Mouse (Mus musculus): ENCODE results near the gene Rps6ka5. TPM values are rescaled to one million over a fixed set of nuclear protein-coding genes. Genes with fewer than 3 reads are reported as not detected.

Rps6ka5 gene
- total and polyA plus RNA-seq, 3 experiments = 0.92 to 3.3 TPM; not detected in 1

DNA sequence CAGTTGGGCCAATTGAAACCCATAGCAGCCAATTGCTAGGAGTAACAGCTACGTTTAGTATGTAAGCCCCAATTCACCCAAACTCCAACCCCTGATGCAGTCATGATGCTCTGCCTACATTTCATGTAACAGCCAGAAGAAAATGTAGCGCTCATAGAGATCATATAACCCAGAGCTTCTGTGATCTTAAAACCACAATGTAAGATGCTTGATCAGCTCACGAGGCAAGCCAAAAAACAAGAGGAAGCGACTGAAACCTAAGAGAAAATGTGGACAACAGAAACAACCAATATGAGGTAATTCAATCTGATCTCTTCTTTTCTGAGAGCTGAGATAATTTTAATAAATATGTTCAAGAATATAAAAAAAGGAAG, 182.6 kb downstream of the Rps6ka5 start:
- Histone ChIP-seq H3K79me2 (ENCODE audit: control insufficient read depth, insufficient read depth, low read length, poor library complexity) (no peaks in the 10 kb centered on the region), H3K27ac (ENCODE audit: control insufficient read depth, low read depth, low read length) (no peak overlapping the region), H3K4me1 (ENCODE audit: control insufficient read depth in 1 of 2, insufficient read depth in 2 of 2, low read length in 2 of 2) (no peaks in the 10 kb centered on the region; a peak in 1 of 4 replicates), H3K9me3 (replicated peaks; ENCODE audit: insufficient read depth, low read length) (no peaks in the 10 kb centered on the region), H3K36me3 (ENCODE audit: control insufficient read depth in 1 of 2, insufficient read depth in 2 of 2, low read length in 2 of 2) (no peaks in the 10 kb centered on the region), H3K9ac (ENCODE audit: control insufficient read depth, low read depth, low read length, poor library complexity, severe bottlenecking) (no peak overlapping the region), H3K27me3 (ENCODE audit: control insufficient read depth in 1 of 2, insufficient read depth in 2 of 2, low read length in 2 of 2) (no peaks in the 10 kb centered on the region), H3K4me3 (ENCODE audit: control insufficient read depth in 1 of 2, insufficient read depth in 1 of 2, low read depth in 2 of 2, low read length in 2 of 2) (no peak overlapping the region)
- no peak for DNase-seq (ENCODE audit: low read depth, low spot score)
- TF ChIP-seq TCF12 (IDR thresholded peaks at IDR 0.05; ENCODE audit: low read depth, low read length) = no peak
- no peak for TF ChIP-seq MAZ (IDR thresholded peaks at IDR 0.05; ENCODE audit: low read depth, low read length)
- no peak for TF ChIP-seq SIN3A (IDR thresholded peaks at IDR 0.05; ENCODE audit: low read length)
- TF ChIP-seq ZNF384 (IDR thresholded peaks at IDR 0.05; ENCODE audit: low read depth, low read length) = no peak
- no peak for TF ChIP-seq MAX (IDR thresholded peaks at IDR 0.05; ENCODE audit: low read length)
- no peak for TF ChIP-seq ELF1 (IDR thresholded peaks at IDR 0.05; ENCODE audit: low read depth, low read length)
- TF ChIP-seq GATA1 (IDR thresholded peaks at IDR 0.05; ENCODE audit: low read depth, low read length) = no peak
- no peak for TF ChIP-seq MYC (IDR thresholded peaks at IDR 0.05; ENCODE audit: low read depth, low read length)
- TF ChIP-seq HCFC1 (IDR thresholded peaks at IDR 0.05; ENCODE audit: low read depth, low read length) = no peak
- no peak for TF ChIP-seq USF1 (IDR thresholded peaks at IDR 0.05; ENCODE audit: low read depth, low read length)
- TF ChIP-seq BHLHE40 (IDR thresholded peaks at IDR 0.05; ENCODE audit: borderline replicate concordance, low read depth, low read length) = no peak
- no peak for TF ChIP-seq GABPA (IDR thresholded peaks at IDR 0.05; ENCODE audit: low read depth, low read length)
- TF ChIP-seq RAD21 (IDR thresholded peaks at IDR 0.05; ENCODE audit: low read depth, low read length) = no peak
- TF ChIP-seq MAFK (IDR thresholded peaks at IDR 0.05; ENCODE audit: borderline replicate concordance, low read depth, low read length) = no peak
- TF ChIP-seq POLR2A (IDR thresholded peaks at IDR 0.05; ENCODE audit: control insufficient read depth in 1 of 2, insufficient read depth in 1 of 2, low read depth in 1 of 2, low read length in 2 of 2, poor library complexity in 1 of 2) = no peak
- no peak for TF ChIP-seq JUND (IDR thresholded peaks at IDR 0.05; ENCODE audit: low read depth, low read length)
- TF ChIP-seq POLR2AphosphoS2 (IDR thresholded peaks at IDR 0.05; ENCODE audit: low read length) = no peak

DNA sequence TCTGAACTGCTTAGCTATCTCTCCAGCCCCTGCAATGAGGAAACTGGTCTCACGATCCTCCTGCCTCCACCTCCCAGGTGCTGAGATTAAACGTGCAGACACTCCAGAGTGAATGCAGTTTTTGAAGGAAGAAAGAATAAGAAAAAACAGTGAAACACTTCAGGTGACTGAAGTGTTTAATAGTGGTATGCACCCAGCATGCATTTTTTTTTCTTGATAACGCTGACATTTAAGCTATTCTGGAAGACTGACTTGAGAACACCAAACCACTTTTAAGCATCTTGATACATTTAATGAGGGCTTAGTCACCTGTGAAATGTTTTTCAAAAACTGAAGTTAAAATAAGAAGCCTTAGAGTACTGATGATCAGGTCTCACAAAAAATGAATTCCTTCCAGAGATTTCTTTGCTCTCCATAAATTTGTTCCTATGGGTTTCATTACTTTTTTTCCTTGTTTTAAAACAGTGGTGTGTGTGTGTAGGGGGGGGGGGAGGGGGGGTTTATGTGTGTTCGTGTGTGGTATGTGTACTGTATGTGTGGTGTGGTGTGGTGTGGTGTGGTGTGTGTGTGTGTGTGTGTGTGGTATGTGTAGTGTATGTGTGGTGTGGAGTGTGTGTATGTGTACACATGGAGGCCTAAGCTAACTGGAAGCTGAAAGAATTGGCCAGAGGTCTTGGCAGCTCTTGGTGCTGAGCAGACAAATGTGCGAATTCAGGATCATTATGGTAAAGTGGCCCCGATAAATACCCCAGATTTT, 183.2 kb downstream of the Rps6ka5 start:
- Histone ChIP-seq H3K27me3 (ENCODE audit: control insufficient read depth in 1 of 2, insufficient read depth in 2 of 2, low read length in 2 of 2) (no peaks in the 10 kb centered on the region), H3K4me3 (ENCODE audit: control insufficient read depth in 1 of 2, insufficient read depth in 1 of 2, low read depth in 2 of 2, low read length in 2 of 2) (no peak overlapping the region), H3K4me1 (ENCODE audit: control insufficient read depth in 1 of 2, insufficient read depth in 2 of 2, low read length in 2 of 2) (peaks cover under 1 to 2% of the 10 kb centered on the region in 2 experiments; a peak in 3 of 4 replicates), H3K9me3 (replicated peaks; ENCODE audit: insufficient read depth, low read length) (no peaks in the 10 kb centered on the region), H3K79me2 (ENCODE audit: control insufficient read depth, insufficient read depth, low read length, poor library complexity) (no peaks in the 10 kb centered on the region), H3K36me3 (ENCODE audit: control insufficient read depth in 1 of 2, insufficient read depth in 2 of 2, low read length in 2 of 2) (peaks cover 0 to 5% of the 10 kb centered on the region in 2 experiments; a peak in 2 of 4 replicates), H3K9ac (ENCODE audit: control insufficient read depth, low read depth, low read length, poor library complexity, severe bottlenecking) (no peak overlapping the region), H3K27ac (ENCODE audit: control insufficient read depth, low read depth, low read length) (no peak overlapping the region)
- DNase-seq (ENCODE audit: low read depth, low spot score) = no peak
- no peak for TF ChIP-seq UBTF (IDR thresholded peaks at IDR 0.05; ENCODE audit: borderline replicate concordance, insufficient read depth, low read depth, low read length)

Measured in MEL (cell line).